Mouse (Mus musculus) intestine, postnatal 0 days (tissue): ENCODE results near the gene Fbxo42. TPM values are rescaled to one million over a fixed set of nuclear protein-coding genes. Genes with fewer than 3 reads are reported as not detected.
"Not testable (repeated sequence)": the region's sequence is repeated elsewhere in the genome, so short reads cannot be mapped to it uniquely, and the experiment has no call there.

Experiments used
- ATAC-seq: fragments of 200-750 bp; cut with Nextera tagmentation; 2 replicates; pipeline ENCODE4 v1.8.0; 2017; ENCODE audit warnings: mild to moderate bottlenecking, moderate TSS enrichment, moderate library complexity
- H3K27ac ChIP-seq: fragments of 300-500 bp; sonication (generic); 2 replicates; pipeline ENCODE4 v1.5.1; 2014; ENCODE audit warnings: mild to moderate bottlenecking, low read depth, low read length, moderate library complexity
- H3K27me3 ChIP-seq: fragments of 300-500 bp; sonication (generic); replicated peaks from 2 replicates; pipeline ENCODE4 v1.6.1; 2014; ENCODE audit warnings: low read length, mixed read lengths; ENCODE audit not compliant: control insufficient read depth, insufficient read depth
- H3K36me3 ChIP-seq: fragments of 300-500 bp; sonication (generic); 2 replicates; pipeline ENCODE4 v1.6.1; 2014; ENCODE audit warnings: mild to moderate bottlenecking, moderate library complexity; ENCODE audit not compliant: control insufficient read depth, insufficient read depth
- H3K4me1 ChIP-seq: fragments of 300-500 bp; sonication (generic); replicated peaks from 2 replicates; pipeline ENCODE4 v1.6.1; 2014; ENCODE audit warnings: antibody characterized with exemption, low read length, mixed read lengths; ENCODE audit not compliant: control insufficient read depth, insufficient read depth
- H3K4me2 ChIP-seq: fragments of 300-500 bp; sonication (generic); replicated peaks from 2 replicates; pipeline ENCODE4 v1.6.1; 2014; ENCODE audit warnings: low read depth, mild to moderate bottlenecking, moderate library complexity
- H3K4me3 ChIP-seq: fragments of 300-500 bp; sonication (generic); 2 replicates; pipeline ENCODE4 v1.5.1; 2014; ENCODE audit warnings: low read depth, low read length
- H3K9ac ChIP-seq: fragments of 300-500 bp; sonication (generic); 2 replicates; pipeline ENCODE4 v1.6.1; 2014; ENCODE audit warnings: mild to moderate bottlenecking, low read depth, low read length
- H3K9me3 ChIP-seq: fragments of 300-500 bp; sonication (generic); 2 replicates; pipeline ENCODE4 v1.6.1; 2016; ENCODE audit warnings: mixed run types; ENCODE audit not compliant: control insufficient read depth
- CTCF ChIP-seq: sonication (generic); IDR thresholded peaks from 2 replicates; pipeline ENCODE4 v1.5.1; 2016; ENCODE audit warnings: low read depth, mild to moderate bottlenecking, control low read depth, antibody characterized with exemption, moderate library complexity
- WGBS: fragments of 180-500 bp; shearing (Covaris S2); extraction: QIAGEN DNeasy Blood & Tissue Kit; methylation state at CpG from one replicate; pipeline ENCODE4 v1.1.7; 2014; 5-methylcytosine and 5-hydroxymethylcytosine counted together
- polyA plus RNA-seq: library from polyadenylated mRNA; unstranded; fragments of >200 nt; fragmentation: Nextera tagmentation; extraction: Ambion mirVana; gene quantifications from 2 replicates; pipeline ENCODE4 v1.2.1, GENCODE M21; 2015

Fbxo42 gene
- polyA plus RNA-seq, 1 experiment from 2014 or later: 11.6 TPM

GRCm38 (mm10) chr4:141139116-141139970, 8.4 kb upstream of the Fbxo42 start, which contains the start of gene Szrd1:
Gene Szrd1 (minus strand): TSS chr4:141139775.
- H3K9me3 ChIP-seq: no peaks in the 10 kb centered on the region
- H3K4me2 ChIP-seq: peak within 1 kb of the TSS; percentile 77
- H3K27ac ChIP-seq: peak within 1 kb of the TSS; percentile 94
- peaks cover 17% of the 10 kb centered on the region for H3K4me1 ChIP-seq
- H3K4me3 ChIP-seq: peak within 1 kb of the TSS; percentile 92
- no peak for TF ChIP-seq CTCF
- under 1% methylated on average over 61 of the region's 63 CpGs for WGBS
- peak within 1 kb of the TSS; percentile 83 for H3K9ac ChIP-seq
- H3K27me3 ChIP-seq: no peaks in the 10 kb centered on the region
- ATAC-seq: peak; percentile 92
- H3K36me3 ChIP-seq: no peaks in the 10 kb centered on the region

- not testable (repeated sequence) for H3K4me2 ChIP-seq, H3K4me3 ChIP-seq, ATAC-seq, H3K27me3 ChIP-seq, H3K9me3 ChIP-seq, H3K4me1 ChIP-seq, H3K27ac ChIP-seq, H3K9ac ChIP-seq, H3K36me3 ChIP-seq
- WGBS: 88% methylated on average over 9 of the region's 9 CpGs
These were observed 7.4 kb upstream of the Fbxo42 start for GRCm38 (mm10) chr4:141140354-141140753.

GRCm38 (mm10) chr4:141140967-141141366, 6.7 kb upstream of the Fbxo42 start:
- H3K4me3 ChIP-seq: no peak overlapping the region
- no peak overlapping the region for H3K27ac ChIP-seq
- H3K4me1 ChIP-seq: peaks cover 8% of the 10 kb centered on the region; the same call in 1 of the 2 replicates
- H3K27me3 ChIP-seq: no peaks in the 10 kb centered on the region
- ATAC-seq: no peak
- no peak for TF ChIP-seq CTCF
- H3K9me3 ChIP-seq: no peaks in the 10 kb centered on the region
- no peak overlapping the region for H3K9ac ChIP-seq
- no peak overlapping the region for H3K4me2 ChIP-seq
- 95% methylated on average over 6 of the region's 6 CpGs for whole genome bisulfite sequencing
- no peaks in the 10 kb centered on the region for H3K36me3 ChIP-seq

- no peak overlapping the region for H3K9ac ChIP-seq
- 0 out of 2 replicates have a peak, but pooled peaks cover 3% of the 10 kb centered on the region for H3K4me1 ChIP-seq
- H3K36me3 ChIP-seq: no peaks in the 10 kb centered on the region
- H3K4me3 ChIP-seq: 0 out of 2 replicates have a peak overlapping the region, but pooled peaks have one; percentile 8
- ATAC-seq: no peak
- 21% methylated on average over 9 of the region's 9 CpGs for WGBS
- TF ChIP-seq CTCF: peak; percentile 94
- H3K9me3 ChIP-seq: no peaks in the 10 kb centered on the region
- H3K27ac ChIP-seq: no peak overlapping the region
- no peaks in the 10 kb centered on the region for H3K27me3 ChIP-seq
- peak overlapping the region; percentile 42 for H3K4me2 ChIP-seq
These were observed 5.4 kb upstream of the Fbxo42 start for GRCm38 (mm10) chr4:141142285-141142811.

GRCm38 (mm10) chr4:141145124-141145523, 2.6 kb upstream of the Fbxo42 start:
- ATAC-seq, H3K9ac ChIP-seq, H3K27ac ChIP-seq, H3K4me3 ChIP-seq, H3K9me3 ChIP-seq, H3K27me3 ChIP-seq, H3K4me2 ChIP-seq, H3K36me3 ChIP-seq, H3K4me1 ChIP-seq: not testable (repeated sequence)
- 92% methylated on average over 8 of the region's 16 CpGs for WGBS

GRCm38 (mm10) chr4:141146491-141147033, 1.2 kb upstream of the Fbxo42 start:
- TF ChIP-seq CTCF: no peak
- Histone ChIP-seq H3K9ac (0 out of 2 replicates have a peak overlapping the region, but pooled peaks have one; percentile 92), H3K4me2 (no peak overlapping the region), H3K9me3 (no peaks in the 10 kb centered on the region), H3K36me3 (no peaks in the 10 kb centered on the region), H3K27me3 (no peaks in the 10 kb centered on the region), H3K4me3 (no peak overlapping the region), H3K4me1 (0 out of 2 replicates have a peak, but pooled peaks cover 8% of the 10 kb centered on the region), H3K27ac (peak overlapping the region; percentile 97; the same call in 1 of the 2 replicates)
- no peak for ATAC-seq
- 86% methylated on average over 6 of the region's 6 CpGs for WGBS
